Mouse (Mus musculus) lung, embryonic 14.5 days (tissue): ENCODE measurements at regions not wholly inside any gene's neighbourhood (a gene's known extent, or its start where the extent isn't known, plus 50 kb on each side); places are given as distances from the start of the nearest gene placed in this dataset.

ENCODE experiments used
- ATAC-seq: fragments of 200-750 bp; cut with Nextera tagmentation; 2 replicates; pipeline ENCODE4 v1.8.0; 2017; ENCODE audit warnings: mild to moderate bottlenecking, moderate TSS enrichment, moderate library complexity; ENCODE audit not compliant: insufficient read depth
- DNase-seq: peaks from one replicate; pipeline ENCODE4 v3.0.0-alpha.2; 2015
- H3K27ac ChIP-seq: fragments of 300-500 bp; sonication (generic); 2 replicates; pipeline ENCODE4 v1.5.1; 2014; ENCODE audit warnings: low read depth, mild to moderate bottlenecking, moderate library complexity
- H3K27me3 ChIP-seq: fragments of 300-500 bp; sonication (generic); 2 replicates; pipeline ENCODE4 v1.6.1; 2014; ENCODE audit warnings: low read length, control low read depth; ENCODE audit not compliant: insufficient read depth
- H3K36me3 ChIP-seq: fragments of 300-500 bp; sonication (generic); 2 replicates; pipeline ENCODE4 v1.6.1; 2014; ENCODE audit warnings: control low read depth; ENCODE audit not compliant: insufficient read depth
- H3K4me1 ChIP-seq: fragments of 300-500 bp; sonication (generic); 2 replicates; pipeline ENCODE4 v1.6.1; 2014; ENCODE audit warnings: antibody characterized with exemption, control low read depth; ENCODE audit not compliant: insufficient read depth
- H3K4me2 ChIP-seq: fragments of 300-500 bp; sonication (generic); 2 replicates; pipeline ENCODE4 v1.6.1; 2014; ENCODE audit warnings: mild to moderate bottlenecking
- H3K4me3 ChIP-seq: fragments of 300-500 bp; sonication (generic); 2 replicates; pipeline ENCODE4 v1.5.1; 2014; ENCODE audit warnings: low read depth, low read length
- H3K9ac ChIP-seq: fragments of 300-500 bp; sonication (generic); 2 replicates; pipeline ENCODE4 v1.6.1; 2014
- H3K9me3 ChIP-seq: fragments of 300-500 bp; sonication (generic); 2 replicates; pipeline ENCODE4 v1.6.1; 2016; ENCODE audit warnings: low read depth, low read length, control low read depth
- CTCF ChIP-seq: IDR thresholded peaks from 2 replicates; pipeline ENCODE4 v1.5.1; 2016; ENCODE audit warnings: antibody characterized with exemption, low read depth
- WGBS: fragments of 180-500 bp; shearing (Covaris S2); extraction: QIAGEN DNeasy Blood & Tissue Kit; methylation state at CpG from one replicate; pipeline ENCODE4 v1.1.7; 2014; 5-methylcytosine and 5-hydroxymethylcytosine counted together

DNA sequence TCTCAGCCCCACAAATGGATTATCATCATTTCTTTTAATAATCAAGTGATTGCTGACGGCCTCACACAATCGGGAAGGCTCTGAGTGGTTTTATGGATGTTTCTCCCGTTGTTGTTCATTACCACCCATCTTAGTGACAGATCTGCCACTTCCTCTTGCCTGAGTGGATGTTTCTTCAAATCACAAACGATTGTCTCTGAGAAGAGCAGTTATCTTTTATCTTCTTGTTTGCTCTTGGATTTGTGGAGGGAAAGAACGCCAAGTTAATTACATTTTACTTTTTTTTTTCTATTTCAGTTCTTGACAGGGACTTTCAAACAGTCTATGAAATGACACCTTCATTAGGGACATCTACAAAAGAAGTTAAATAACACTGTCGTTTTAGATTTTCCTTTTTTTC is 272.3 kb downstream of the Wdr20rt start:
- no peak for TF ChIP-seq CTCF
- ATAC-seq (no peak), DNase-seq (no peak)
- no peak overlapping the region for H3K9ac ChIP-seq
- 0 out of 2 replicates have a peak, but pooled peaks cover 3% of the 10 kb centered on the region for H3K9me3 ChIP-seq
- H3K27ac ChIP-seq, result no peak overlapping the region
- H3K36me3 ChIP-seq, result no peaks in the 10 kb centered on the region
- H3K4me2 ChIP-seq, result no peak overlapping the region
- H3K4me3 ChIP-seq, result no peak overlapping the region
- H3K4me1 ChIP-seq, result no peaks in the 10 kb centered on the region
- no peaks in the 10 kb centered on the region for H3K27me3 ChIP-seq
- WGBS, result 31% methylated on average over 6 of the region's 6 CpGs

DNA sequence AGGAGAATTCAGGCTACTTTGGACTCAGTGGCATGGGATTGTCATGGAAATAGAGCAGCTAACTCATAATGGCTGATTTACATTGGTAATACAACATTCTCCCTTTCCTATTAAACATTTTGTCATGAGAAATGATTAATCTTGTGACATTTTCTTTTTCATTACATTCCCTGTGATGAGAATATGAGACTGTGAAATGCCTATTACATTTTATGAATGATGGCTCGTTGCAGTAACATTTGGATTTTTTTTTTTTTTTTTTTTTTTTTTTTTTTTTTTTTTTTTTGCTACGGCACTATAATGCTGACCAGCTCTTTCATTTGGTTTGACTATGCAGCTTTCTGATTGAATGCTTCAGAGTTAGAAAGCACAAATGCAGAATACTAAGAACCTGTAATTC is 276.1 kb downstream of the Wdr20rt start:
- no peak overlapping the region for H3K9ac ChIP-seq
- no peak overlapping the region for H3K4me3 ChIP-seq
- H3K27me3 ChIP-seq, result no peaks in the 10 kb centered on the region
- ATAC-seq (no peak), DNase-seq (no peak)
- no peak for TF ChIP-seq CTCF
- H3K4me1 ChIP-seq, result no peaks in the 10 kb centered on the region
- H3K27ac ChIP-seq, result no peak overlapping the region
- 72% methylated on average over 2 of the region's 2 CpGs for WGBS
- H3K9me3 ChIP-seq, result no peaks in the 10 kb centered on the region
- no peaks in the 10 kb centered on the region for H3K36me3 ChIP-seq
- H3K4me2 ChIP-seq, result no peak overlapping the region

DNA sequence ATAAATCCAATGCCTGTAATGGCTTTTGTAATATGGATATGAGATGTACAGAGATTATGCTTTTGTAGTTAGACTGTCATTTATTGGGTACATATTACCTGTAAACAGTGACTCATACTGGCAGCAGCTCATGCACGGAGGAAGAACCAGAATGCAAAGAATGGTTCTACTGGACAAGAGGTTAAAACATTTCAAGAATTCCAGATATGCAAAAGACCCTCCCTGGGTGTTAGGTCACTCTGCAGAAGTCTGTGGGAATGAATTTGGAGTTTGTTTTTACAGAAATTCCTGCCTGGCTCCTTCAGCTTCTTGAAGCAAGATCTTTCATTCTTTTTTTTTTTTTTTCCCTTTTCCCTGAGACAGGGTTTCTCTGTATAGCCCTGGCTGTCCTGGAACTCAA is 276.7 kb downstream of the Wdr20rt start:
- DNase-seq, result peak; percentile 13
- ATAC-seq, result no peak
- no peak overlapping the region for H3K9ac ChIP-seq
- 14% methylated on average over 1 of the region's 1 CpGs for WGBS
- no peaks in the 10 kb centered on the region for H3K36me3 ChIP-seq
- no peak overlapping the region for H3K4me3 ChIP-seq
- H3K4me2 ChIP-seq, result no peak overlapping the region
- no peaks in the 10 kb centered on the region for H3K9me3 ChIP-seq
- H3K4me1 ChIP-seq, result no peaks in the 10 kb centered on the region
- H3K27ac ChIP-seq, result no peak overlapping the region
- no peak for TF ChIP-seq CTCF
- no peaks in the 10 kb centered on the region for H3K27me3 ChIP-seq

GRCm38 (mm10) chr12:65513070-65513469 is 287.8 kb downstream of the Wdr20rt start:
- H3K27ac ChIP-seq, result no peak overlapping the region
- no peak for TF ChIP-seq CTCF
- no peak overlapping the region for H3K4me2 ChIP-seq
- ATAC-seq (no peak), DNase-seq (no peak)
- no peaks in the 10 kb centered on the region for H3K9me3 ChIP-seq
- no peaks in the 10 kb centered on the region for H3K4me1 ChIP-seq
- H3K4me3 ChIP-seq, result no peak overlapping the region
- H3K36me3 ChIP-seq, result no peaks in the 10 kb centered on the region
- H3K27me3 ChIP-seq, result no peaks in the 10 kb centered on the region
- no peak overlapping the region for H3K9ac ChIP-seq
- 76% methylated on average over 1 of the region's 1 CpGs for WGBS

- no peak overlapping the region for H3K9ac ChIP-seq
- no peaks in the 10 kb centered on the region for H3K4me1 ChIP-seq
- H3K4me3 ChIP-seq, result no peak overlapping the region
- DNase-seq, result no peak
- 72% methylated on average over 3 of the region's 3 CpGs for WGBS
- ATAC-seq, result no peak
- no peaks in the 10 kb centered on the region for H3K9me3 ChIP-seq
- H3K27ac ChIP-seq, result no peak overlapping the region
- H3K36me3 ChIP-seq, result no peaks in the 10 kb centered on the region
- no peaks in the 10 kb centered on the region for H3K27me3 ChIP-seq
- TF ChIP-seq CTCF, result no peak
- no peak overlapping the region for H3K4me2 ChIP-seq
Observed at GRCm38 (mm10) chr12:65534142-65534690, 308.9 kb downstream of the Wdr20rt start.

DNA sequence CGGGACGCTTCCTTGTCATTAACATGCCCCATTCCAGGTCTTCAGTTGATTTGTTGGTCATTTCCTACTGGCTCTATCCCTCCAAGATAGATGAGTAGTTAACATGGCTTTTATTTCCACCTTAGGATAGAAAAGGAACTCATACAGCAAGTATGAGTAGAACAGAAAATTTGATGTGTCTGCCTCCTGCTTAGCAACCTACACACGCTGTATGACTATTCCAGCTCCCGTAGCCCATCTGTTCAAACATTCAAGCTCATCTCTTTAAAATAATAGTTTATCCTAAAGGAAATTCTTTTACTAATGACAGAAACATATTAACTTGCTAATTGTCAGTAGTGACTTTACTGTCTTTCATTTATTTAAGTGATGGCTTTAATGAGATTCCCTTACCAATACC is 323.0 kb downstream of the Wdr20rt start:
- Histone ChIP-seq H3K27me3 (no peaks in the 10 kb centered on the region), H3K9ac (no peak overlapping the region), H3K36me3 (no peaks in the 10 kb centered on the region), H3K27ac (no peak overlapping the region), H3K4me2 (no peak overlapping the region), H3K4me1 (no peaks in the 10 kb centered on the region), H3K4me3 (no peak overlapping the region), H3K9me3 (no peaks in the 10 kb centered on the region)
- DNase-seq (no peak), ATAC-seq (no peak)
- WGBS, result 87% methylated on average over 4 of the region's 4 CpGs
- TF ChIP-seq CTCF, result no peak

GRCm38 (mm10) chr12:65552230-65552629 is 326.9 kb downstream of the Wdr20rt start:
- H3K27me3 ChIP-seq, result no peaks in the 10 kb centered on the region
- no peak for DNase-seq
- 85% methylated on average over 3 of the region's 3 CpGs for WGBS

DNA sequence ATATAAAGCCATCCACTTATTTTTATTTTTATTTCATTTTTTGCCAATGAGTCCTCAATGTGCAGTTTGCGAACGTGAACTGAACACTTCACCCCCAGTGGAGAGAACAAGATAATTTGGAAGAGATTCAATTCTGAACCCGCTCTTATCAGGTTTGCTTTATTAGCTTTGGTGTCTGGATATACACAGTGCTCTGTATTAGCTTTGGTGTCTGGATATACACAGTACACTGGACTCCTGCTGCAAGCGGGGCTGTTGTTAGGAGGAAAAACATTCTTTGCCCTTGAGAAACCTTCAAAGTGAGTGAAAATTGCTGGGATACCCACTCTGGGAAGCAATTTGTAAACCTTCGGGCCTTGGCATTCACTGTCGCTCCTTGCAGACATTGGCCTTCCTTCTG is 333.7 kb downstream of the Wdr20rt start:
- no peak for DNase-seq
- Histone ChIP-seq H3K9me3 (no peaks in the 10 kb centered on the region), H3K4me2 (no peak overlapping the region), H3K27ac (no peak overlapping the region), H3K27me3 (no peaks in the 10 kb centered on the region), H3K4me3 (no peak overlapping the region), H3K9ac (no peak overlapping the region), H3K36me3 (no peaks in the 10 kb centered on the region), H3K4me1 (no peaks in the 10 kb centered on the region)
- no peak for TF ChIP-seq CTCF
- WGBS, result 60% methylated on average over 6 of the region's 6 CpGs
- ATAC-seq, result no peak

More at GRCm38 (mm10) chr12:65552230-65552629, 326.9 kb downstream of the Wdr20rt start:
- Histone ChIP-seq H3K36me3 (no peaks in the 10 kb centered on the region), H3K4me2 (no peak overlapping the region), H3K27ac (no peak overlapping the region), H3K4me3 (no peak overlapping the region), H3K4me1 (no peaks in the 10 kb centered on the region), H3K9ac (no peak overlapping the region), H3K9me3 (no peaks in the 10 kb centered on the region)
- ATAC-seq, result no peak
- TF ChIP-seq CTCF, result no peak
